Mouse (Mus musculus): Measurements from ENCODE around the gene Nme7. TPM values are rescaled to one million over a fixed set of nuclear protein-coding genes. Genes with fewer than 3 reads are reported as not detected.

Nme7 gene
- total RNA-seq, 1 experiment from 2014 or later, result 37.0 TPM

- no peak for ATAC-seq (replicated peaks; ENCODE audit: low read depth, poor library complexity, severe bottlenecking)
Observed at GRCm38 (mm10) chr1:164481645-164482354, 177.9 kb downstream of the Nme7 start.

GRCm38 (mm10) chr1:164482833-164483232 is 178.9 kb downstream of the Nme7 start:
- no peak for ATAC-seq (replicated peaks; ENCODE audit: low read depth, poor library complexity, severe bottlenecking)

DNA sequence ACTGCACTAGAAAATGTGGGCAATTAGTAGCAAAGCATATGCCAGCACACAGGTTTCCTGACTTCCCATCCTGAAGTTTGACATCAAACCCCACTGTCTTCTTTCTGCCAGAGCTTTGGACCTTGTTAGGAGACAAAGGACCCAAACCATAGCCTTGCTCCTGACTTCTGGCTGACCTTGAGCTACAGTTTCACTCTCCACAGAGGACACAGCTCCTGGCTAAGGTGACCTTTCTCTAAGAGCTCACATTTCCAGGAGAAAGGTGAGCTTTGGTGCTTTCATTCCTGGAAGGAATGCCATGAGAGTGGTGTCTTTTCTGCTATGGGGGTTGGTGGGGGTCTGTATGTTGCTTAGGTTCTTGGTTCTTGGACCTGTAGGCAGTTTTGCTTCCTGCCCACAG is 179.8 kb downstream of the Nme7 start:
- no peak for ATAC-seq (replicated peaks; ENCODE audit: low read depth, poor library complexity, severe bottlenecking)

Other genes starting within 250 kb of the Nme7 start
- 275 and 283 TPM in 2 replicates for gene Sell, start 242.1 kb upstream of the Nme7 start, total RNA-seq (2017)
- gene Selp, start 188.9 kb upstream of the Nme7 start, total RNA-seq (2017), result 5.2 and 5.9 TPM in 2 replicates
- gene F5, start 152.3 kb upstream of the Nme7 start, total RNA-seq (2017), result 1.6 and 2.1 TPM in 2 replicates
- 4.7 and 5.1 TPM in 2 replicates for gene Slc19a2, start 55.1 kb upstream of the Nme7 start, total RNA-seq (2017)
- 37.2 and 38.9 TPM in 2 replicates for gene Ccdc181, start 28.5 kb upstream of the Nme7 start, total RNA-seq (2017)
- gene Blzf1, start 3.4 kb downstream of the Nme7 start, total RNA-seq (2017), result 35.9 and 36.5 TPM in 2 replicates
- gene Atp1b1, start 154.2 kb downstream of the Nme7 start, total RNA-seq (2017), result 1.4 and 2.3 TPM in 2 replicates